Mouse (Mus musculus) stomach, embryonic 15.5 days (tissue): Measurements from ENCODE around the gene Madcam1. TPM values are rescaled to one million over a fixed set of nuclear protein-coding genes. Genes with fewer than 3 reads are reported as not detected.

Experiments
- ATAC-seq: fragments of 200-750 bp; cut with Nextera tagmentation; 2 replicates; pipeline ENCODE4 v1.8.0; 2017; ENCODE audit warnings: low read depth, moderate number of reproducible peaks, moderate TSS enrichment; ENCODE audit not compliant: insufficient read depth, low FRiP score
- H3K27ac ChIP-seq: fragments of 300-500 bp; sonication (generic); 2 replicates; pipeline ENCODE4 v1.5.1; 2015; ENCODE audit warnings: mild to moderate bottlenecking, inconsistent platforms
- H3K27me3 ChIP-seq: fragments of 300-500 bp; sonication (generic); replicated peaks from 2 replicates; pipeline ENCODE4 v1.6.1; 2015; ENCODE audit warnings: inconsistent platforms
- H3K36me3 ChIP-seq: fragments of 300-500 bp; sonication (generic); 2 replicates; pipeline ENCODE4 v1.6.1; 2015; ENCODE audit warnings: inconsistent platforms
- H3K4me1 ChIP-seq: fragments of 300-500 bp; sonication (generic); 2 replicates; pipeline ENCODE4 v1.6.1; 2015; ENCODE audit warnings: inconsistent platforms
- H3K4me2 ChIP-seq: fragments of 300-500 bp; sonication (generic); 2 replicates; pipeline ENCODE4 v1.6.1; 2015; ENCODE audit warnings: mild to moderate bottlenecking, inconsistent platforms
- H3K4me3 ChIP-seq: fragments of 300-500 bp; sonication (generic); replicated peaks from 2 replicates; pipeline ENCODE4 v1.5.1; 2015; ENCODE audit warnings: inconsistent platforms
- H3K9ac ChIP-seq: fragments of 300-500 bp; sonication (generic); 2 replicates; pipeline ENCODE4 v1.6.1; 2015; ENCODE audit warnings: inconsistent platforms
- H3K9me3 ChIP-seq: fragments of 300-500 bp; sonication (generic); 2 replicates; pipeline ENCODE4 v1.6.1; 2016; ENCODE audit warnings: inconsistent platforms
- WGBS: fragments of 180-500 bp; shearing (Covaris S2); methylation state at CpG from one replicate; pipeline ENCODE4 v1.1.7; 2015; 5-methylcytosine and 5-hydroxymethylcytosine counted together
- polyA plus RNA-seq: library from polyadenylated mRNA; unstranded; fragments of >200 nt; fragmentation: Nextera tagmentation; extraction: Ambion mirVana; gene quantifications from 2 replicates; pipeline ENCODE4 v1.2.1, GENCODE M21; 2015

Madcam1 gene
- polyA plus RNA-seq, 1 experiment from 2014 or later: 41.1 TPM

- Histone ChIP-seq H3K9ac (peak overlapping the region; percentile 81), H3K27me3 (no peaks in the 10 kb centered on the region), H3K4me2 (peak overlapping the region; percentile 88), H3K9me3 (no peaks in the 10 kb centered on the region), H3K27ac (peak overlapping the region; percentile 79), H3K4me1 (peaks cover 22% of the 10 kb centered on the region), H3K4me3 (peak overlapping the region; percentile 82), H3K36me3 (peaks cover 32% of the 10 kb centered on the region)
- no peak for ATAC-seq
- 3% methylated on average over 10 of the region's 10 CpGs for WGBS
Observed at GRCm38 (mm10) chr10:79682916-79683582, 18.7 kb downstream of the Madcam1 start.

- Histone ChIP-seq H3K36me3 (peaks cover 42% of the 10 kb centered on the region), H3K4me3 (peak overlapping the region; percentile 82), H3K9me3 (no peaks in the 10 kb centered on the region), H3K27me3 (no peaks in the 10 kb centered on the region), H3K27ac (no peak overlapping the region), H3K4me2 (peak overlapping the region; percentile 88), H3K4me1 (peaks cover 22% of the 10 kb centered on the region), H3K9ac (0 out of 2 replicates have a peak overlapping the region, but pooled peaks have one; percentile 2)
- 78% methylated on average over 6 of the region's 6 CpGs for WGBS
- ATAC-seq: no peak
Observed at GRCm38 (mm10) chr10:79683726-79684640, 19.6 kb downstream of the Madcam1 start.

GRCm38 (mm10) chr10:79684770-79685600 is 20.6 kb downstream of the Madcam1 start:
- Histone ChIP-seq H3K9me3 (no peaks in the 10 kb centered on the region), H3K4me1 (peaks cover 25% of the 10 kb centered on the region), H3K9ac (no peak overlapping the region), H3K4me3 (no peak overlapping the region), H3K27ac (no peak overlapping the region), H3K4me2 (no peak overlapping the region), H3K36me3 (peaks cover 47% of the 10 kb centered on the region), H3K27me3 (no peaks in the 10 kb centered on the region)
- 92% methylated on average over 25 of the region's 25 CpGs for WGBS
- ATAC-seq: no peak

GRCm38 (mm10) chr10:79686219-79686618 is 21.9 kb downstream of the Madcam1 start:
- no peak for ATAC-seq
- H3K4me1 ChIP-seq: peaks cover 18% of the 10 kb centered on the region
- no peak overlapping the region for H3K9ac ChIP-seq
- peaks cover 47% of the 10 kb centered on the region for H3K36me3 ChIP-seq
- no peaks in the 10 kb centered on the region for H3K27me3 ChIP-seq
- WGBS: 87% methylated on average over 2 of the region's 2 CpGs
- H3K4me3 ChIP-seq: no peak overlapping the region
- H3K4me2 ChIP-seq: no peak overlapping the region
- no peaks in the 10 kb centered on the region for H3K9me3 ChIP-seq
- H3K27ac ChIP-seq: no peak overlapping the region

GRCm38 (mm10) chr10:79686691-79687090 is 22.3 kb downstream of the Madcam1 start:
- Histone ChIP-seq H3K4me3 (no peak overlapping the region), H3K27me3 (no peaks in the 10 kb centered on the region), H3K27ac (no peak overlapping the region), H3K4me1 (peaks cover 17% of the 10 kb centered on the region), H3K9ac (no peak overlapping the region), H3K36me3 (peaks cover 47% of the 10 kb centered on the region), H3K9me3 (no peaks in the 10 kb centered on the region), H3K4me2 (no peak overlapping the region)
- no peak for ATAC-seq
- WGBS: 87% methylated on average over 1 of the region's 1 CpGs

GRCm38 (mm10) chr10:79687513-79687912 is 23.2 kb downstream of the Madcam1 start:
- no peak overlapping the region for H3K4me2 ChIP-seq
- H3K9me3 ChIP-seq: no peaks in the 10 kb centered on the region
- no peaks in the 10 kb centered on the region for H3K27me3 ChIP-seq
- peaks cover 17% of the 10 kb centered on the region for H3K4me1 ChIP-seq
- ATAC-seq: no peak
- WGBS: 95% methylated on average over 6 of the region's 6 CpGs
- H3K36me3 ChIP-seq: peaks cover 47% of the 10 kb centered on the region
- no peak overlapping the region for H3K9ac ChIP-seq
- no peak overlapping the region for H3K27ac ChIP-seq
- no peak overlapping the region for H3K4me3 ChIP-seq

GRCm38 (mm10) chr10:79688720-79689119 is 24.4 kb downstream of the Madcam1 start, which contains the start of gene Gzmm:
Gene Gzmm, plus strand, starts transcription at chr10:79689020.
- Histone ChIP-seq H3K27ac (no peak within 1 kb of the TSS), H3K9me3 (no peaks in the 10 kb centered on the region), H3K36me3 (peaks cover 47% of the 10 kb centered on the region), H3K27me3 (no peaks in the 10 kb centered on the region), H3K4me2 (no peak within 1 kb of the TSS), H3K4me1 (peaks cover 9% of the 10 kb centered on the region), H3K9ac (no peak within 1 kb of the TSS), H3K4me3 (no peak within 1 kb of the TSS)
- no peak for ATAC-seq
- WGBS: 70% methylated on average over 4 of the region's 4 CpGs

GRCm38 (mm10) chr10:79689178-79689577 is 24.8 kb downstream of the Madcam1 start:
- H3K4me2 ChIP-seq: no peak overlapping the region
- 93% methylated on average over 3 of the region's 3 CpGs for WGBS
- no peak for ATAC-seq
- H3K9ac ChIP-seq: no peak overlapping the region
- H3K27me3 ChIP-seq: no peaks in the 10 kb centered on the region
- no peaks in the 10 kb centered on the region for H3K9me3 ChIP-seq
- H3K36me3 ChIP-seq: peaks cover 47% of the 10 kb centered on the region
- H3K4me1 ChIP-seq: peaks cover 5% of the 10 kb centered on the region
- H3K27ac ChIP-seq: no peak overlapping the region
- no peak overlapping the region for H3K4me3 ChIP-seq

- no peak for ATAC-seq
- Histone ChIP-seq H3K9ac (no peak overlapping the region), H3K27me3 (no peaks in the 10 kb centered on the region), H3K4me1 (peaks cover 23% of the 10 kb centered on the region), H3K4me3 (no peak overlapping the region), H3K4me2 (no peak overlapping the region), H3K9me3 (no peaks in the 10 kb centered on the region), H3K36me3 (peaks cover 24% of the 10 kb centered on the region), H3K27ac (no peak overlapping the region)
- WGBS: 90% methylated on average over 2 of the region's 2 CpGs
Observed at GRCm38 (mm10) chr10:79691986-79692548, 27.7 kb downstream of the Madcam1 start.

- H3K27ac ChIP-seq: no peak overlapping the region
- H3K4me2 ChIP-seq: no peak overlapping the region
- H3K4me1 ChIP-seq: peaks cover 33% of the 10 kb centered on the region
- no peaks in the 10 kb centered on the region for H3K9me3 ChIP-seq
- H3K36me3 ChIP-seq: peaks cover 8% of the 10 kb centered on the region
- no peak for ATAC-seq
- no peaks in the 10 kb centered on the region for H3K27me3 ChIP-seq
- WGBS: 64% methylated on average over 12 of the region's 12 CpGs
- no peak overlapping the region for H3K4me3 ChIP-seq
- no peak overlapping the region for H3K9ac ChIP-seq
Observed at GRCm38 (mm10) chr10:79693580-79694378, 29.4 kb downstream of the Madcam1 start.

GRCm38 (mm10) chr10:79694379-79694655 is 30.0 kb downstream of the Madcam1 start:
- no peaks in the 10 kb centered on the region for H3K9me3 ChIP-seq
- no peak overlapping the region for H3K9ac ChIP-seq
- no peaks in the 10 kb centered on the region for H3K27me3 ChIP-seq
- peaks cover 30% of the 10 kb centered on the region for H3K4me1 ChIP-seq
- peaks cover 2% of the 10 kb centered on the region; the same call in 1 of the 2 replicates for H3K36me3 ChIP-seq
- 83% methylated on average over 6 of the region's 6 CpGs for WGBS
- ATAC-seq: no peak
- no peak overlapping the region for H3K4me2 ChIP-seq
- H3K4me3 ChIP-seq: no peak overlapping the region
- H3K27ac ChIP-seq: no peak overlapping the region
